Mouse (Mus musculus) neural tube, embryonic 14.5 days (tissue): ENCODE measurements around the gene Trpv6. TPM values are rescaled to one million over a fixed set of nuclear protein-coding genes. Genes with fewer than 3 reads are reported as not detected.
A peak's percentile ranks its signal among the peaks of the same experiment; 100 is the strongest.

Experiments used
- ATAC-seq: fragments of 200-750 bp; cut with Nextera tagmentation; 2 replicates; pipeline ENCODE4 v1.8.0; 2017; ENCODE audit warnings: low read depth, mild to moderate bottlenecking, moderate TSS enrichment, moderate library complexity
- H3K27ac ChIP-seq: fragments of 300-500 bp; sonication (generic); 2 replicates; pipeline ENCODE4 v1.5.1; 2014; ENCODE audit warnings: low read depth, mild to moderate bottlenecking, control low read depth, low read length, moderate library complexity, mixed read lengths
- H3K27me3 ChIP-seq: fragments of 300-500 bp; sonication (generic); 2 replicates; pipeline ENCODE4 v1.6.1; 2014; ENCODE audit warnings: low read length; ENCODE audit not compliant: control insufficient read depth, insufficient read depth
- H3K36me3 ChIP-seq: fragments of 300-500 bp; sonication (generic); 2 replicates; pipeline ENCODE4 v1.6.1; 2014; ENCODE audit warnings: low read length, mixed read lengths; ENCODE audit not compliant: control insufficient read depth, insufficient read depth
- H3K4me1 ChIP-seq: fragments of 300-500 bp; sonication (generic); 2 replicates; pipeline ENCODE4 v1.6.1; 2014; ENCODE audit warnings: low read length; ENCODE audit not compliant: control insufficient read depth, insufficient read depth
- H3K4me2 ChIP-seq: fragments of 300-500 bp; sonication (generic); 2 replicates; pipeline ENCODE4 v1.6.1; 2014; ENCODE audit warnings: mild to moderate bottlenecking, low read depth, low read length, control low read depth
- H3K4me3 ChIP-seq: fragments of 300-500 bp; sonication (generic); 2 replicates; pipeline ENCODE4 v1.5.1; 2014; ENCODE audit warnings: low read depth, low read length, control low read depth, mixed read lengths
- H3K9ac ChIP-seq: fragments of 300-500 bp; sonication (generic); replicated peaks from 2 replicates; pipeline ENCODE4 v1.6.1; 2014; ENCODE audit warnings: low read depth, mild to moderate bottlenecking, control low read depth, low read length, mixed read lengths
- H3K9me3 ChIP-seq: fragments of 300-500 bp; sonication (generic); 2 replicates; pipeline ENCODE4 v1.6.1; 2016; ENCODE audit warnings: low read length; ENCODE audit not compliant: control insufficient read depth
- WGBS: fragments of 180-500 bp; shearing (Covaris S2); extraction: QIAGEN DNeasy Blood & Tissue Kit; methylation state at CpG from one replicate; pipeline ENCODE4 v1.1.7; 2014; 5-methylcytosine and 5-hydroxymethylcytosine counted together
- polyA plus RNA-seq: library from polyadenylated mRNA; unstranded; fragments of >200 nt; fragmentation: Nextera tagmentation; extraction: Ambion mirVana; gene quantifications from 2 replicates; pipeline ENCODE4 v1.2.1, GENCODE M21; 2014

Trpv6 gene
- polyA plus RNA-seq, 1 experiment from 2014 or later = 1.4 TPM

GRCm38 (mm10) chr6:41637393-41637792, 1.2 kb upstream of the Trpv6 start:
- Histone ChIP-seq H3K9me3 (no peaks in the 10 kb centered on the region), H3K27ac (no peak overlapping the region), H3K27me3 (no peaks in the 10 kb centered on the region), H3K4me2 (no peak overlapping the region), H3K4me3 (no peak overlapping the region), H3K36me3 (no peaks in the 10 kb centered on the region), H3K4me1 (no peaks in the 10 kb centered on the region), H3K9ac (no peak overlapping the region)
- 16% methylated on average over 1 of the region's 1 CpGs for WGBS
- ATAC-seq = no peak

- 42% methylated on average over 1 of the region's 1 CpGs for WGBS
- Histone ChIP-seq H3K27ac (no peak overlapping the region), H3K36me3 (no peaks in the 10 kb centered on the region), H3K9ac (no peak overlapping the region), H3K27me3 (no peaks in the 10 kb centered on the region), H3K9me3 (no peaks in the 10 kb centered on the region), H3K4me1 (no peaks in the 10 kb centered on the region), H3K4me3 (no peak overlapping the region), H3K4me2 (no peak overlapping the region)
- ATAC-seq = no peak
These were observed 994 bp downstream of the Trpv6 start for GRCm38 (mm10) chr6:41635211-41635610.

- Histone ChIP-seq H3K27ac (no peak overlapping the region), H3K27me3 (no peaks in the 10 kb centered on the region), H3K4me2 (no peak overlapping the region), H3K4me1 (no peaks in the 10 kb centered on the region), H3K4me3 (no peak overlapping the region), H3K9me3 (no peaks in the 10 kb centered on the region), H3K36me3 (no peaks in the 10 kb centered on the region), H3K9ac (no peak overlapping the region)
- no peak for ATAC-seq
- WGBS = 88% methylated on average over 4 of the region's 4 CpGs
These were observed 4.7 kb downstream of the Trpv6 start for GRCm38 (mm10) chr6:41631549-41631948.

GRCm38 (mm10) chr6:41630791-41631190, 5.4 kb downstream of the Trpv6 start:
- Histone ChIP-seq H3K4me3 (no peak overlapping the region), H3K9ac (no peak overlapping the region), H3K36me3 (no peaks in the 10 kb centered on the region), H3K4me1 (no peaks in the 10 kb centered on the region), H3K4me2 (no peak overlapping the region), H3K27ac (no peak overlapping the region), H3K9me3 (no peaks in the 10 kb centered on the region), H3K27me3 (no peaks in the 10 kb centered on the region)
- WGBS = 83% methylated on average over 2 of the region's 2 CpGs
- no peak for ATAC-seq

- H3K4me2 ChIP-seq = no peak overlapping the region
- no peak overlapping the region for H3K9ac ChIP-seq
- no peak overlapping the region for H3K4me3 ChIP-seq
- no peak for ATAC-seq
- H3K27me3 ChIP-seq = no peaks in the 10 kb centered on the region
- H3K4me1 ChIP-seq = no peaks in the 10 kb centered on the region
- H3K36me3 ChIP-seq = no peaks in the 10 kb centered on the region
- 70% methylated on average over 1 of the region's 1 CpGs for WGBS
- no peak overlapping the region for H3K27ac ChIP-seq
- no peaks in the 10 kb centered on the region for H3K9me3 ChIP-seq
These were observed 8.0 kb downstream of the Trpv6 start for GRCm38 (mm10) chr6:41628180-41628579.

GRCm38 (mm10) chr6:41622661-41623060, 13.5 kb downstream of the Trpv6 start:
- no peak overlapping the region for H3K4me3 ChIP-seq
- no peaks in the 10 kb centered on the region for H3K27me3 ChIP-seq
- WGBS = 65% methylated on average over 9 of the region's 9 CpGs
- ATAC-seq = 0 out of 2 replicates have a peak, but pooled peaks have one; percentile 10
- H3K4me1 ChIP-seq = no peaks in the 10 kb centered on the region
- peaks cover 10% of the 10 kb centered on the region for H3K36me3 ChIP-seq
- no peak overlapping the region for H3K4me2 ChIP-seq
- no peaks in the 10 kb centered on the region for H3K9me3 ChIP-seq
- no peak overlapping the region for H3K27ac ChIP-seq
- no peak overlapping the region for H3K9ac ChIP-seq

- Histone ChIP-seq H3K9ac (no peak overlapping the region), H3K27me3 (no peaks in the 10 kb centered on the region), H3K9me3 (no peaks in the 10 kb centered on the region), H3K4me2 (no peak overlapping the region), H3K4me1 (no peaks in the 10 kb centered on the region), H3K36me3 (peaks cover 10% of the 10 kb centered on the region), H3K27ac (no peak overlapping the region), H3K4me3 (no peak overlapping the region)
- 90% methylated on average over 12 of the region's 12 CpGs for WGBS
- ATAC-seq = no peak
These were observed 14.8 kb downstream of the Trpv6 start for GRCm38 (mm10) chr6:41621241-41621990.

GRCm38 (mm10) chr6:41620173-41620798, 15.9 kb downstream of the Trpv6 start:
- Histone ChIP-seq H3K27ac (no peak overlapping the region), H3K36me3 (peaks cover 10% of the 10 kb centered on the region), H3K4me3 (no peak overlapping the region), H3K9me3 (no peaks in the 10 kb centered on the region), H3K4me1 (no peaks in the 10 kb centered on the region), H3K9ac (no peak overlapping the region), H3K4me2 (no peak overlapping the region), H3K27me3 (no peaks in the 10 kb centered on the region)
- ATAC-seq = no peak
- WGBS = 93% methylated on average over 9 of the region's 9 CpGs

GRCm38 (mm10) chr6:41607637-41608036, 28.6 kb downstream of the Trpv6 start:
- H3K36me3 ChIP-seq = no peaks in the 10 kb centered on the region
- 0 out of 2 replicates have a peak, but pooled peaks cover 13% of the 10 kb centered on the region for H3K4me1 ChIP-seq
- no peak overlapping the region for H3K4me3 ChIP-seq
- peak overlapping the region; percentile 98; the same call in 1 of the 2 replicates for H3K4me2 ChIP-seq
- no peak overlapping the region for H3K9ac ChIP-seq
- no peaks in the 10 kb centered on the region for H3K9me3 ChIP-seq
- H3K27ac ChIP-seq = no peak overlapping the region
- 68% methylated on average over 5 of the region's 5 CpGs for WGBS
- H3K27me3 ChIP-seq = no peaks in the 10 kb centered on the region
- ATAC-seq = no peak
